Mouse (Mus musculus) gastrocnemius, postnatal 14 days (tissue): ENCODE results near the gene Pgam5. TPM values are rescaled to one million over a fixed set of nuclear protein-coding genes. Genes with fewer than 3 reads are reported as not detected.

Source experiments
- DNase-seq: peaks from one replicate; pipeline ENCODE4 v3.0.0; 2021; ENCODE audit warnings: mixed read lengths
- intact Hi-C: fragments of 180-260 bp; cut with DNase I; formaldehyde crosslinking; loops from one replicate; pipeline ENCODE4 v1.15.1; 2025; ENCODE audit warnings: low total_unique reads
- total RNA-seq, 2 experiments: library from RNA; stranded (reverse); gene quantifications; 2 replicates each; pipeline ENCODE4 v1.2.3; 2021

The Pgam5 gene
- total RNA-seq, 2 experiments from 2014 or later: 20.5 to 23.7 TPM

- intact Hi-C loops: no loop called here
Measured at GRCm38 (mm10) chr5:110232346-110232745, 37.4 kb downstream of the Pgam5 start.

GRCm38 (mm10) chr5:110231638-110232037 lies 38.1 kb downstream of the Pgam5 start:
- no peak for DNase-seq

More at GRCm38 (mm10) chr5:110232346-110232745, 37.4 kb downstream of the Pgam5 start:
- DNase-seq: no peak

GRCm38 (mm10) chr5:110230780-110231461 lies 38.8 kb downstream of the Pgam5 start, which contains the start of gene Ankle2:
TSS of gene Ankle2 (plus strand) at chr5:110231004.
- DNase-seq: peak; percentile 92
- intact Hi-C loops: no loop called here

More at GRCm38 (mm10) chr5:110231638-110232037, 38.1 kb downstream of the Pgam5 start:
- intact Hi-C loops: no loop called here

GRCm38 (mm10) chr5:110230401-110230779 lies 39.3 kb downstream of the Pgam5 start:
- DNase-seq: no peak
- intact Hi-C loops: no loop called here

GRCm38 (mm10) chr5:110227336-110227883 lies 42.3 kb downstream of the Pgam5 start:
- intact Hi-C loops: no loop called here
- no peak for DNase-seq

GRCm38 (mm10) chr5:110225056-110225455 lies 44.7 kb downstream of the Pgam5 start:
- intact Hi-C loops: no loop called here
- no peak for DNase-seq

GRCm38 (mm10) chr5:110222757-110223156 lies 47.0 kb downstream of the Pgam5 start:
- intact Hi-C loops: no loop called here
- DNase-seq: no peak

GRCm38 (mm10) chr5:110220331-110220730 lies 49.4 kb downstream of the Pgam5 start:
- no peak for DNase-seq
- intact Hi-C loops: no loop called here

GRCm38 (mm10) chr5:110216780-110217179 lies 52.9 kb downstream of the Pgam5 start:
- no peak for DNase-seq
- intact Hi-C loops: no loop called here

GRCm38 (mm10) chr5:110211312-110211711 lies 58.4 kb downstream of the Pgam5 start:
- intact Hi-C loops: no loop called here
- no peak for DNase-seq

Other genes with a start within 250 kb of the Pgam5 start
- gene Gm17655, start 197.4 kb downstream of the Pgam5 start, total RNA-seq: 1 to 10 TPM; 2.5 to 2.8 TPM
- gene Gm35315, start 175.5 kb downstream of the Pgam5 start, total RNA-seq: under 1 TPM; 0.12 to 0.24 TPM
- not detected for gene Plcxd1, start 169.9 kb downstream of the Pgam5 start, total RNA-seq
- 10 to 100 TPM; 11.1 to 14.3 TPM for gene Gtpbp6, start 161.7 kb downstream of the Pgam5 start, total RNA-seq
- gene Zfp605, start 159.8 kb downstream of the Pgam5 start, total RNA-seq: 1 to 10 TPM; 2.9 to 3.2 TPM
- 10 to 100 TPM; 13.1 TPM for gene Chfr, start 134.1 kb downstream of the Pgam5 start, total RNA-seq
- gene Golga3, start 93.2 kb downstream of the Pgam5 start, total RNA-seq: 10 to 100 TPM; 32.2 to 34.4 TPM
- gene Ankle2, start 38.9 kb downstream of the Pgam5 start, total RNA-seq: 10 to 100 TPM; 20.9 to 21.2 TPM
- 10 to 100 TPM; 28.5 to 37.3 TPM for gene Pxmp2, start 16.3 kb upstream of the Pgam5 start, total RNA-seq
- gene Pole, start 16.4 kb upstream of the Pgam5 start, total RNA-seq: 1 to 10 TPM; 2.5 TPM
- gene P2rx2, start 73.3 kb upstream of the Pgam5 start, total RNA-seq: not detected
- not detected for gene Lrcol1, start 74.8 kb upstream of the Pgam5 start, total RNA-seq
- 10 to 100 TPM; 25.7 to 26.5 TPM for gene Fbrsl1, start 178.6 kb upstream of the Pgam5 start, total RNA-seq